Mouse (Mus musculus): ENCODE results near the gene Gm5926. TPM values are rescaled to one million over a fixed set of nuclear protein-coding genes. Genes with fewer than 3 reads are reported as not detected.

The Gm5926 gene
- not detected for total RNA-seq (2023)

GRCm38 (mm10) chrX:32650416-32650815 is at the start of gene Gm5926:
TSS of gene Gm5926 (plus strand) at chrX:32650716.

Other genes starting within 250 kb of the Gm5926 start
- not detected for gene Btbd35f1, start 90.7 kb upstream of the Gm5926 start, total RNA-seq (2023)
- gene Btbd35f21, start 75.4 kb downstream of the Gm5926 start, total RNA-seq (2023), result not detected
- gene Btbd35f30, start 243.9 kb downstream of the Gm5926 start, total RNA-seq (2023), result not detected